Mouse (Mus musculus): Measurements from ENCODE around the gene Lrpprc.

DNA sequence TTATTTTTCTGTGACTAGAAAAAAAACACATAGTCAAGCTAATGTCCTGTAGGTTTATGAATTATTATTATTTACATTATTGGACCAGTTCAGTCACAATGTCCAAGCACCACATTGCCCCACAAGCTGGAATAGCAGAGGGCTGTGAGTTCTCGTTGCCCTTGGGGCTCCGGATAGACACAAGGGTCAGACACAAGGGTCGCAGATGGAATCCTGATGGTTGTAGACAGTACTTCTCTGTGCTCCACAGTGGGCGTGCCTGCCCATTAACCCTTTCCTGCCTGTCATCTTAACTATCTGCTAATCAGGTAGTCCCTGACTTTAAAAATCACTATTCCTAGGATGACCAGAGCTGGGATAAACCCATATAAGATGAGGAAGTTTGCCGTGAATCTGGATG is 132.4 kb downstream of the Lrpprc start:
- no peak for TF ChIP-seq CTCF (IDR thresholded peaks at IDR 0.05; ENCODE audit: control insufficient read depth, insufficient read depth, insufficient replicate concordance, low read depth, low read length)
- TF ChIP-seq POLR2A (IDR thresholded peaks at IDR 0.05; ENCODE audit: control insufficient read depth, low read depth, low read length) = no peak
